Mouse (Mus musculus) G1E (cell line): ENCODE measurements around the gene Pced1a.

ENCODE experiments used
- CTCF ChIP-seq: IDR thresholded peaks from 2 replicates; pipeline ENCODE4 v1.5.1; 2012; ENCODE audit warnings: low read depth, low read length, inconsistent platforms, mixed read lengths
- GATA1 ChIP-seq: IDR thresholded peaks from 2 replicates; pipeline ENCODE4 v1.6.1; 2012; ENCODE audit warnings: borderline replicate concordance, low read length, inconsistent platforms, mixed read lengths
- GATA2 ChIP-seq: IDR thresholded peaks from 2 replicates; pipeline ENCODE4 v1.6.1; 2012; ENCODE audit warnings: low read depth, low read length, inconsistent platforms, borderline replicate concordance
- POLR2AphosphoS5 ChIP-seq: IDR thresholded peaks from 2 replicates; pipeline ENCODE4 v1.6.1; 2012; ENCODE audit warnings: low read depth, low read length, inconsistent platforms; ENCODE audit not compliant: insufficient replicate concordance
- TAL1 ChIP-seq: conservative IDR thresholded peaks from 2 replicates; pipeline ENCODE4 v1.6.1; 2012; ENCODE audit warnings: low read depth, low read length, inconsistent platforms, mixed read lengths

DNA sequence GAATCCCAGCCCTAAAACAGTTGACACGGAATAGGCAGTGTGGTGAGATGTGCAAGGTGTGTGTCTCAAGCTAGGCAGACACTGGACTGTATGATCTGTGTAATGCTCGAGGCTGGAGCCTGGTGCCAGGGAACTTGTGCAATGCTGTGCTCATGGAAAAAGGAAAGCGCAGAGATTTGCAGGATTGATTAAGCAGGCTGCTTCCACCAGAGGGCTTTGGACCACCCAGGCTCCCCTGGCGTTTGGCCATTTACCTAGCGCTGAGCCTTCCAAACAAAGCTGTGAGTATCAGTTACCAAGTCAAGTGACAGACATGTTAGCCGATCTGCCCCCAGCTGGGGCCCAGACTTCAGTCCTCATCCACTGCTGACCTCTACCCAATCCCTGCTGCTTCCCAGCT is 16.3 kb downstream of the Pced1a start:
- no peak for TF ChIP-seq CTCF
- TF ChIP-seq TAL1 = no peak
- no peak for TF ChIP-seq GATA1
- no peak for TF ChIP-seq POLR2AphosphoS5
- TF ChIP-seq GATA2 = no peak
